Mouse (Mus musculus) neural tube, postnatal 0 days (tissue): ENCODE measurements around the gene Slc26a3. TPM values are rescaled to one million over a fixed set of nuclear protein-coding genes. Genes with fewer than 3 reads are reported as not detected.

Source experiments
- polyA plus RNA-seq: library from polyadenylated mRNA; unstranded; fragments of >200 nt; fragmentation: Nextera tagmentation; extraction: Ambion mirVana; gene quantifications from 2 replicates; pipeline ENCODE4 v1.2.1, GENCODE M21; 2015

Gene Slc26a3
- polyA plus RNA-seq, result 0.61 and 0.79 TPM in 2 replicates

DNA sequence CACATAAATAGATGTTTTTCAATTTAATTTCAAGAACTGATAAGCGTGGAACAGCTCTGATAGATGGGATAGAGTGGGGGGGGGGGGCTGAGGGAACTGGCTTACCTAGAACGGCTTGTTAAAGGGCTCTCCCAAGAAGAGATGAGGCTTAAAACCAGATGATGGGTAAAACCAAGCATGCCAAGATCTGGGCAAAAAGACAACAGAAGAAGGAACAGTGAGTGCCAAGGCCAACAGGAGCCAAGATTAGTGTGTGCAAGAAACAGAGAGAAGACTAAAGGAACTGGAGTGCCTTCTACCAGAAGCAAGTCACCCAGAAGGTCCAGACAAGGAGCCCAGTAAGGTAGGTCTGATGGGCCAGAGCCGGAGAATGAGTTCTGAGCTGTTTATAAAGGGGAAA is at the start of gene Slc26a3:
TSS of gene Slc26a3 (plus strand) at position 301 of the 400 bp plus-strand sequence.

DNA sequence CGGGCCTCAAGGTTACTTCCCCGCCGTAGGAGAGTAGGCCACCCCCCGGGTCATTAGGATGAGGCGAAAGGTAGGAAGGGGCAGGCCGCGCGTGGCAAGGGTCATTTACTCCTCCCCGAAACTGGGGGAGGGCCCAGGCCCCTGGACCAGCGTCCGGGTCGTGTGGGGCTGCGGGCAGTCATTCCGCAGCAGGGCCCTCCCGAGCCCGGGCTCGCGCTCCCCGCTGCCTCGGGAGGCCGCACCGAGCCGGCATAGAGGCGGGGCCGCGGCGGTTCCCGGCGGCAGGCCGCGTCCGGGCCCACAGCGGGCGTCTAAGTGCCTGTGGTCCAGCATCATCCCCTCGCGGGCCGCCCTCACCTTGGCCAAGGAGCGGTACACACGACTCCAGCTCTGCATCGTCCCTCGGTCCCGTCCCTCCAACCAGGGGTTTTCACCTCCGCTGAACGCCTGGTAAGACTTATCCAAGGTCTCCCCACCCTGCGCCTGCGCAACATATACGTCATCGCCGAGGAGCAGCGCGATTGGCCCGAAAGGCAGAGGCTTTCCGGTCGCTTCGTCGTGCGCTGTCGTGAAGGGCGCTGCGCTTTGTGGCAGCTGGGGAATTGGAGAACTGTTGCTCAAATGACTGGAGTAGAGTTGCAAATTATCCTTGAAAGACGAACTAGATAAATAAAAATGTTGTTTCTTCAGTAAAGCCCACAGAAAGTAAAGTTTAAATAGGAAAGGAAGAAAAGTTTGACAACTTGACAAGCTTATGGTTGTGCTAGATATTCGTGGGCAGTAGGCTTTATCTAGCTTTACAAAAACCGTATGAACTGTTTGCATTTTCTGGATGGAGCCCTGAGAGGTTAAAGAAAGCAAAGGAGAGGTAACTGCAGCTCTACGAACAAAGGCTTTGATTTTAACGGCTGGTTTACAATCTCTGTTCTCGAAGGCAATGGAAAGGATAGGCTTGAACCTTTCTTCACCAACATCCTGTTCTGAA is 39.4 kb upstream of the Slc26a3 start, which contains the start of gene Dld:
TSS of gene Dld (minus strand) at position 510 of the 985 bp plus-strand sequence.

DNA sequence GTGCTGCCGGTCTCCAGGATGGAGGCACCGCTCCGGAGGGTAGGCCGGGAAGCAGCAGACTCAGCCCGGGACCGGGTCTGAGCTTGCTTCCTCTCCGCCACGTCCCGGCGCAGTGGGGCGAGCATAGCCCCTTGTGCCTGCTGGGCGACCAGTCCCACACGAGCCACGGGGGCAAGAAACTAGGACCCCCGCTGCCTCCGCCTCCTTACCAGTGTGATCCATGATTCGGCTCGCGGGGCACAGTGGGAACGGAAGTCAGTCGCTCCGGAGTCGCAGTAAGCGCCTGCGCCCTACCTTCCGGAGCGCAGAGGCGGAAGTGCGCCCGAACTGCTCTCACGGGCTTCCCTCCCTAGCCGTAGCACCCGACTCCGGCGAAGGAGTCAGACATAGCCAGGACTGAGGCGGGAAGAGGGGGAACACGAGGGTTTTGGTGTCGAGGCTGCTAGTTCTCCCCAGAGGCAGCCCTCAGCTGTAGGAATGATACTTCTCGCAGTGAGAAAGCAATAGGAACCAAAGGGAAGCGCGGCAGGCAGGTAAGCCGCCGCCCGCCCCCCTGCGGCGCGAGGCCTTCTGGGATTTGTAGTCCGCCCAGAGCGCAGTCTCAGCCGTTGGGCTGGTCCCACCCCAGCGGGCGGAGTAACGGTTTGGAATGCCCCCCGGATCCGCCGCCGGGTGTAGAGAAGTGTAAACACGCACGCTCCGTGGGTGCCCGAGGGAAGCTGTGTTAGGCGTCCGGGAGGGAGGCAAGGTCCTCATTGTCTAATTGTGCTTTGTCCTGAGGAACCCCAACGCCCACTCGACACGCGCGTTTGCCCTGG is 108.9 kb downstream of the Slc26a3 start, which contains the start of gene Cbll1:
TSS of gene Cbll1 (minus strand) at position 303 of the 818 bp plus-strand sequence.

Other genes starting within 250 kb of the Slc26a3 start
- not detected in 2 replicates for gene Gm6993, start 150.1 kb upstream of the Slc26a3 start, polyA plus RNA-seq
- 16.2 and 17.8 TPM in 2 replicates for gene Lamb1, start 125.6 kb upstream of the Slc26a3 start, polyA plus RNA-seq
- gene Dld, start 39.4 kb upstream of the Slc26a3 start, polyA plus RNA-seq, result 117 and 134 TPM in 2 replicates
- 13.9 and 14.5 TPM in 2 replicates for gene Cbll1, start 108.7 kb downstream of the Slc26a3 start, polyA plus RNA-seq
- gene Slc26a4, start 169.1 kb downstream of the Slc26a3 start, polyA plus RNA-seq, result 0.22 and 0.33 TPM in 2 replicates
- gene Bcap29, start 243.8 kb downstream of the Slc26a3 start, polyA plus RNA-seq, result 34.9 and 35.6 TPM in 2 replicates